Mouse (Mus musculus): ENCODE measurements around the gene Pde4c. TPM values are rescaled to one million over a fixed set of nuclear protein-coding genes. Genes with fewer than 3 reads are reported as not detected.

Pde4c gene
- polyA plus RNA-seq, 1 experiment from 2014 or later = 0.23 TPM

GRCm38 (mm10) chr8:70710296-70710695 lies 13.2 kb upstream of the Pde4c start:
- no peak overlapping the region for H3K4me2 ChIP-seq
- no peak overlapping the region; the same call in 1 of the 2 replicates for H3K9ac ChIP-seq
- H3K27ac ChIP-seq = no peak overlapping the region
- no peaks in the 10 kb centered on the region for H3K27me3 ChIP-seq
- no peaks in the 10 kb centered on the region for H3K4me1 ChIP-seq (replicated peaks)
- ATAC-seq (ENCODE audit: low FRiP score) = no peak
- 88% methylated on average over 1 of the region's 1 CpGs for WGBS
- H3K4me3 ChIP-seq = no peak overlapping the region
- peaks cover 10% of the 10 kb centered on the region; the same call in 1 of the 2 replicates for H3K36me3 ChIP-seq
- H3K9me3 ChIP-seq = no peaks in the 10 kb centered on the region

GRCm38 (mm10) chr8:70711041-70711440 lies 12.5 kb upstream of the Pde4c start:
- no peak overlapping the region for H3K4me2 ChIP-seq
- peaks cover 10% of the 10 kb centered on the region; the same call in 1 of the 2 replicates for H3K36me3 ChIP-seq
- H3K27ac ChIP-seq = no peak overlapping the region
- H3K4me3 ChIP-seq = no peak overlapping the region
- H3K9me3 ChIP-seq = no peaks in the 10 kb centered on the region
- WGBS = 86% methylated on average over 11 of the region's 11 CpGs
- no peak overlapping the region for H3K9ac ChIP-seq
- no peaks in the 10 kb centered on the region for H3K27me3 ChIP-seq
- ATAC-seq (ENCODE audit: low FRiP score) = no peak
- no peaks in the 10 kb centered on the region for H3K4me1 ChIP-seq (replicated peaks)

- 0 out of 2 replicates have a peak, but pooled peaks cover 3% of the 10 kb centered on the region for H3K4me1 ChIP-seq (replicated peaks)
- H3K27ac ChIP-seq = no peak overlapping the region
- no peak overlapping the region for H3K4me2 ChIP-seq
- ATAC-seq (ENCODE audit: low FRiP score) = no peak
- peaks cover 3% of the 10 kb centered on the region; the same call in 1 of the 2 replicates for H3K36me3 ChIP-seq
- no peak overlapping the region for H3K9ac ChIP-seq
- no peaks in the 10 kb centered on the region for H3K9me3 ChIP-seq
- no peak overlapping the region for H3K4me3 ChIP-seq
- H3K27me3 ChIP-seq = peaks cover 16% of the 10 kb centered on the region; the same call in 1 of the 2 replicates
- WGBS = 83% methylated on average over 7 of the region's 7 CpGs
Measured at GRCm38 (mm10) chr8:70713991-70714390, 9.5 kb upstream of the Pde4c start.

- ATAC-seq (ENCODE audit: low FRiP score) = no peak
- H3K9me3 ChIP-seq = no peaks in the 10 kb centered on the region
- H3K9ac ChIP-seq = no peak overlapping the region
- no peaks in the 10 kb centered on the region for H3K36me3 ChIP-seq
- H3K4me2 ChIP-seq = no peak overlapping the region
- 69% methylated on average over 2 of the region's 2 CpGs for WGBS
- peaks cover 22% of the 10 kb centered on the region; the same call in 1 of the 2 replicates for H3K27me3 ChIP-seq
- no peak overlapping the region for H3K4me3 ChIP-seq
- no peak overlapping the region for H3K27ac ChIP-seq
- 0 out of 2 replicates have a peak, but pooled peaks cover 3% of the 10 kb centered on the region for H3K4me1 ChIP-seq (replicated peaks)
Measured at GRCm38 (mm10) chr8:70715086-70715485, 8.4 kb upstream of the Pde4c start.

- Histone ChIP-seq H3K27ac (no peak overlapping the region), H3K4me2 (no peak overlapping the region), H3K4me3 (no peak overlapping the region), H3K9ac (no peak overlapping the region), H3K4me1 (replicated peaks) (0 out of 2 replicates have a peak, but pooled peaks cover 3% of the 10 kb centered on the region), H3K36me3 (no peaks in the 10 kb centered on the region), H3K9me3 (no peaks in the 10 kb centered on the region), H3K27me3 (peaks cover 24% of the 10 kb centered on the region; the same call in 1 of the 2 replicates)
- ATAC-seq (ENCODE audit: low FRiP score) = no peak
- 85% methylated on average over 40 of the region's 40 CpGs for WGBS
Measured at GRCm38 (mm10) chr8:70716521-70717400, 6.8 kb upstream of the Pde4c start.

GRCm38 (mm10) chr8:70718297-70718696 lies 5.2 kb upstream of the Pde4c start, which contains the start of gene Gm3336:
Gm3336 (plus strand) TSS chr8:70718543.
- H3K4me2 ChIP-seq = peak within 1 kb of the TSS; percentile 29; the same call in 1 of the 2 replicates
- ATAC-seq (ENCODE audit: low FRiP score) = no peak

GRCm38 (mm10) chr8:70719796-70720270 lies 3.7 kb upstream of the Pde4c start:
- Histone ChIP-seq H3K36me3 (no peaks in the 10 kb centered on the region), H3K4me3 (no peak overlapping the region), H3K4me2 (no peak overlapping the region), H3K9me3 (no peaks in the 10 kb centered on the region), H3K4me1 (replicated peaks) (0 out of 2 replicates have a peak, but pooled peaks cover 3% of the 10 kb centered on the region), H3K27ac (no peak overlapping the region), H3K27me3 (peaks cover 24% of the 10 kb centered on the region; the same call in 1 of the 2 replicates), H3K9ac (no peak overlapping the region)
- 76% methylated on average over 9 of the region's 9 CpGs for WGBS
- ATAC-seq (ENCODE audit: low FRiP score) = no peak

More at GRCm38 (mm10) chr8:70718297-70718696, 5.2 kb upstream of the Pde4c start, which contains the start of gene Gm3336:
- Histone ChIP-seq H3K4me3 (no peak within 1 kb of the TSS), H3K9ac (0 out of 2 replicates have a peak within 1 kb of the TSS, but pooled peaks have one; percentile 46), H3K27me3 (peaks cover 24% of the 10 kb centered on the region; the same call in 1 of the 2 replicates), H3K27ac (no peak within 1 kb of the TSS), H3K36me3 (no peaks in the 10 kb centered on the region), H3K4me1 (replicated peaks) (0 out of 2 replicates have a peak, but pooled peaks cover 3% of the 10 kb centered on the region), H3K9me3 (no peaks in the 10 kb centered on the region)
- 2% methylated on average over 19 of the region's 19 CpGs for WGBS

GRCm38 (mm10) chr8:70720739-70721138 lies 2.8 kb upstream of the Pde4c start:
- WGBS = 9% methylated on average over 3 of the region's 3 CpGs
- Histone ChIP-seq H3K36me3 (no peaks in the 10 kb centered on the region), H3K4me3 (no peak overlapping the region), H3K4me1 (replicated peaks) (0 out of 2 replicates have a peak, but pooled peaks cover 3% of the 10 kb centered on the region), H3K27ac (no peak overlapping the region), H3K4me2 (no peak overlapping the region), H3K27me3 (peaks cover 26% of the 10 kb centered on the region; the same call in 1 of the 2 replicates), H3K9me3 (no peaks in the 10 kb centered on the region), H3K9ac (no peak overlapping the region)
- 0 out of 2 replicates have a peak, but pooled peaks have one; percentile 47 for ATAC-seq (ENCODE audit: low FRiP score)

GRCm38 (mm10) chr8:70721601-70722000 lies 1.9 kb upstream of the Pde4c start:
- no peak for ATAC-seq (ENCODE audit: low FRiP score)
- 86% methylated on average over 8 of the region's 8 CpGs for WGBS
- peak overlapping the region; percentile 19; the same call in 1 of the 2 replicates for H3K9ac ChIP-seq

GRCm38 (mm10) chr8:70724216-70724615 lies 696 bp downstream of the Pde4c start:
- 83% methylated on average over 12 of the region's 12 CpGs for WGBS
- H3K27ac ChIP-seq = no peak overlapping the region
- no peak for ATAC-seq (ENCODE audit: low FRiP score)
- H3K36me3 ChIP-seq = no peaks in the 10 kb centered on the region
- H3K9me3 ChIP-seq = no peaks in the 10 kb centered on the region
- H3K4me3 ChIP-seq = no peak overlapping the region
- H3K4me1 ChIP-seq (replicated peaks) = no peaks in the 10 kb centered on the region
- H3K27me3 ChIP-seq = peaks cover 42% of the 10 kb centered on the region
- H3K4me2 ChIP-seq = no peak overlapping the region
- 0 out of 2 replicates have a peak overlapping the region, but pooled peaks have one; percentile 35 for H3K9ac ChIP-seq

More at GRCm38 (mm10) chr8:70721601-70722000, 1.9 kb upstream of the Pde4c start:
- Histone ChIP-seq H3K4me1 (replicated peaks) (0 out of 2 replicates have a peak, but pooled peaks cover 3% of the 10 kb centered on the region), H3K27me3 (peaks cover 34% of the 10 kb centered on the region), H3K36me3 (no peaks in the 10 kb centered on the region), H3K27ac (no peak overlapping the region), H3K9me3 (no peaks in the 10 kb centered on the region), H3K4me3 (no peak overlapping the region), H3K4me2 (no peak overlapping the region)

GRCm38 (mm10) chr8:70725792-70726447 lies 2.4 kb downstream of the Pde4c start:
- H3K36me3 ChIP-seq = no peaks in the 10 kb centered on the region
- 32% methylated on average over 14 of the region's 14 CpGs for WGBS
- no peak overlapping the region for H3K27ac ChIP-seq
- no peak for ATAC-seq (ENCODE audit: low FRiP score)
- H3K27me3 ChIP-seq = peaks cover 52% of the 10 kb centered on the region
- H3K4me2 ChIP-seq = no peak overlapping the region
- no peak overlapping the region for H3K4me3 ChIP-seq
- H3K9me3 ChIP-seq = no peaks in the 10 kb centered on the region
- H3K4me1 ChIP-seq (replicated peaks) = peaks cover 6% of the 10 kb centered on the region
- H3K9ac ChIP-seq = no peak overlapping the region

- H3K36me3 ChIP-seq = no peaks in the 10 kb centered on the region
- no peak overlapping the region for H3K9ac ChIP-seq
- no peak overlapping the region for H3K4me3 ChIP-seq
- H3K27me3 ChIP-seq = peaks cover 59% of the 10 kb centered on the region
- H3K4me2 ChIP-seq = no peak overlapping the region
- peaks cover 6% of the 10 kb centered on the region for H3K4me1 ChIP-seq (replicated peaks)
- 51% methylated on average over 11 of the region's 11 CpGs for WGBS
- H3K27ac ChIP-seq = no peak overlapping the region
- ATAC-seq (ENCODE audit: low FRiP score) = no peak
- H3K9me3 ChIP-seq = no peaks in the 10 kb centered on the region
Measured at GRCm38 (mm10) chr8:70726721-70727120, 3.2 kb downstream of the Pde4c start.
